Mouse (Mus musculus) bone marrow, adult 2 months (tissue): ENCODE results near the gene Tspan9.

ENCODE experiments used
- CTCF ChIP-seq: fragments of 200-500 bp; IDR thresholded peaks from 2 replicates; pipeline ENCODE4 v1.5.1; 2011; ENCODE audit warnings: low read length, control low read depth; ENCODE audit not compliant: control insufficient read depth, insufficient read depth
- POLR2A ChIP-seq: fragments of 200-500 bp; IDR thresholded peaks from 2 replicates; pipeline ENCODE4 v1.6.1; 2011; ENCODE audit warnings: low read depth, mild to moderate bottlenecking, control low read depth, low read length, borderline replicate concordance; ENCODE audit not compliant: control insufficient read depth

- no peak for TF ChIP-seq CTCF
- no peak for TF ChIP-seq POLR2A
Measured at GRCm38 (mm10) chr6:128079576-128080224, 63.7 kb downstream of the Tspan9 start.
